Mouse (Mus musculus) small intestine, adult 2 months (tissue): Measurements from ENCODE around the gene Socs3.

ENCODE experiments used
- CTCF ChIP-seq: fragments of 200-500 bp; IDR thresholded peaks from 2 replicates; pipeline ENCODE4 v1.5.1; 2012; ENCODE audit warnings: low read depth, mild to moderate bottlenecking, control low read depth, inconsistent platforms, low read length, moderate library complexity, mixed read lengths; ENCODE audit not compliant: insufficient replicate concordance, insufficient read length; ENCODE audit errors: extremely low read depth
- POLR2A ChIP-seq: fragments of 200-500 bp; IDR thresholded peaks from 2 replicates; pipeline ENCODE4 v1.6.1; 2012; ENCODE audit warnings: low read depth, mild to moderate bottlenecking, control low read depth, inconsistent platforms, low read length, moderate library complexity

DNA sequence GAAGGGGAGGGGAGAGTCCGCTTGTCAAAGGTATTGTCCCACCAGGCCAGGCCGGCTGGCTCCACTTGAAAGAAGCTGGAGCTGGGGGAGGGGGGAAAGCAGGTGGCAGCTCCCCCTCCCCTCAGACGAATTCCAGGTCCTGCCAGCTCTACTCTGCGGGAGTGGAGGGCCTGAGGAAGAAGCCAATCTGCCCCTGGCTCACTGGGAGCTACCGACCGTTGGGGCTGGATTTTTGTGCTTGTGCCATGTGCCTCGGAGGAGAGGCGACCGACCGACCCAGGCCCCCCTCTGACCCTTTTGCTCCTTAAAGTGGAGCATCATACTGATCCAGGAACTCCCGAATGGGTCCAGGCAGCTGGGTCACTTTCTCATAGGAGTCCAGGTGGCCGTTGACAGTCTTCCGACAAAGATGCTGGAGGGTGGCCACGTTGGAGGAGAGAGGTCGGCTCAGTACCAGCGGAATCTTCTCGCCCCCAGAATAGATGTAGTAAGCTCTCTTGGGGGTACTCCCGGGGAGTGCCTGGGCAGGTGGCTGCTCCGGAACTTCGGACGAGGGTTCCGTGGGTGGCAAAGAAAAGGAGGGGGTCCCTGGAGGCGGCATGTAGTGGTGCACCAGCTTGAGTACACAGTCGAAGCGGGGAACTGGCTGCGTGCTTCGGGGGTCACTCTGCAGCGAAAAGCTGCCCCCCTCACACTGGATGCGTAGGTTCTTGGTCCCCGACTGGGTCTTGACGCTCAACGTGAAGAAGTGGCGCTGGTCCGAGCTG, 2.4 kb downstream of the Socs3 start:
- TF ChIP-seq CTCF (no peak), POLR2A (no peak)
